Mouse (Mus musculus) frontal cortex, adult 2 months (tissue): Measurements from ENCODE around the gene Mettl2. TPM values are rescaled to one million over a fixed set of nuclear protein-coding genes. Genes with fewer than 3 reads are reported as not detected.

ENCODE experiments used
- polyA plus RNA-seq: library from polyadenylated mRNA; depleted of rRNA; stranded (reverse); fragments of >200 nt; gene quantifications from 2 replicates; pipeline ENCODE4 v1.2.3, GENCODE M21; 2012; rRNA removed

The Mettl2 gene
- polyA plus RNA-seq, 1 experiment = 29.0 TPM

Other genes with a start within 250 kb of the Mettl2 start
- gene Efcab3, start 62.8 kb upstream of the Mettl2 start, polyA plus RNA-seq = 2.0 and 2.3 TPM in 2 replicates
- gene Gm10842, start 20.5 kb downstream of the Mettl2 start, polyA plus RNA-seq = not detected in 2 replicates
- gene Tlk2, start 52.4 kb downstream of the Mettl2 start, polyA plus RNA-seq = 43.1 and 43.4 TPM in 2 replicates
- 5.3 and 6.7 TPM in 2 replicates for gene Mrc2, start 166.2 kb downstream of the Mettl2 start, polyA plus RNA-seq